Mouse (Mus musculus) natural killer cell, adult 2 months (primary cell): Measurements from ENCODE around the gene Sh3gl2.

Experiments
- DNase-seq, 2 experiments: peaks; one replicate each; pipeline ENCODE4 v3.0.0; 2022; ENCODE audit warnings: low spot score in 2 of 2

Gene Sh3gl2

DNA sequence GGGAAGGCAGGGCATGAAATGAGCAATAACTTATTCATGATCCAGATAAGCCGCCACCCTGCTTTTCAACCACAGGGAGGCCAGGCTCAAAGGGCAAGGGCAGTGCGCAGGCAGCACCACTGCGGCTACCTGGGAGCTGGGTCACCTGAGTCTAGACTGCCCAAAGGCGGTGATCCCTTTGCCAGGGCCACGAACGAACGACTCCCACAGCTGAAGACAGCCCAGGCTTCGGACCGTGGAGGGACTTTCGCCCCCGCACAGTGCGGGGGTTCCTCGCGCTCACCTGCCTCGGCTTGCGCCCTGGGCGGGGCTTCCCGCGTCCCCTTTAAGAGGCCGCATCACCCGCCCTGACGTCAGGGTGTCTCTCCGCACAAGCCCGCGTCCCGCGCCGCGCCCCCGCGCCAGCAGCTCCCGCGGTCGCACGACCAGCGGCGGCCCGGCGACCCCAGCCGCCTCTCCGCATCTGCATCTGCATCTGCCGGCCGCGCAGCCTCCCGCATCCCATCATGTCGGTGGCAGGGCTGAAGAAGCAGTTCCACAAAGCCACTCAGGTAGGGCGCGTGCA is at the start of gene Sh3gl2:
Gene Sh3gl2 (plus strand): TSS at position 56 of the 565 bp plus-strand sequence.
- no peak for DNase-seq

DNA sequence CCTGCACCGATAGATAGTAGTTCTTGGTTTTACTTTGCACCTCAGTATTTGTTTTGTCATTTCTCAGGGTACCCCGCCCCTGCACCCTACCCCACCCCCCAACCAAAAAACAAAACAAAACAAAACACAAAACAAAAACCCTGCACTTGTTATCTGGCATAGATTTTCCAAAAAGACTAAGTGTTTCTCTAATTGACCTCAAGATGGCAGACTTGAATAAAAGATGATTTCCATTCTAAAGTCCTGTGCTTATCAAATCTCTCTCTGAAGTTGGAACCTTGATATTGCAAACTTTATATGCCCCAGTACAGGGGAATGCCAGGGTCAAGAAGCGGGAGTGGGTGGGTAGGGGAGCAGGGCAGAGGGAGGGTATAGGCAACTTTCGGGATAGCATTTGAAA is 43.8 kb upstream of the Sh3gl2 start:
- no peak for DNase-seq

DNA sequence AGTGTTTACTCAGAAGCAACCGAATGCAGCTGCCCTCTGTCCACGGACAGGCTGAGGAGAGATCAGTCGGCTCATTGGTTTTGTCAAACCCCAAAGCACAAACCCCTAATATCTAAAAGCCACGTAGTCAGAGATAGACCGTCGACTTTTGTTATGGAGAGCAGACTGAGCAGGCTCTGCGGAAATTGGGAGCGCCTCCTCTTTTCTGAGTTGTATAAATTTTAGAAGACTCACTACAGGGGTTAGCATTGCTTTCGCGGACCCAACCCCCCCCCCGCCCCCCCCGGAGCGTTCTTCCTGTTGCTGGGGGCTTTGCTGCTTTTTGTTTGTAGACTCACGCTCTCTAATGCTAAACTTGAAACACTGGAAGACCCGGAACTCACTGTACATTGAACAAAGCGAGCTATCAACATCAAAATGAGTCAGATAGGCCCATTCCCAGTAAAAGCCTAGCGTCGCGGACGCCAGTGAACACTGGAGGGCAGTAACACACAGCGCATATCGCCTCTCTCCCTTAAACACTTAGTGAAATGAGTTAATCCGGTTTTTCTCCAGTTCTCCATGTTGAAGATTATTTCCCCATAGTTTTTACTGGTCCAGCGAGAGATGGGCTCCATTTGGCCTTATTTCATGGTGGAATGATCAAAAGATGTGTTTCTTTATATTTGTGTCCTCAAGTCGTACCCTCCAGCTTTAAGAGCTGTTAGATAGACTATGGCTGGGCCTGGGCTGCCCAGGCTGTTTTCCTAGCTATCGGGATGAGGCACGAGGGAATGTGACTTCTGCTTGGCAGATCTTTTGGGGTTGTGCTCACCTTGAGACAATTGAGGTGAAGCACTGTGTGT is 42.2 kb upstream of the Sh3gl2 start:
- DNase-seq, result no peak

DNA sequence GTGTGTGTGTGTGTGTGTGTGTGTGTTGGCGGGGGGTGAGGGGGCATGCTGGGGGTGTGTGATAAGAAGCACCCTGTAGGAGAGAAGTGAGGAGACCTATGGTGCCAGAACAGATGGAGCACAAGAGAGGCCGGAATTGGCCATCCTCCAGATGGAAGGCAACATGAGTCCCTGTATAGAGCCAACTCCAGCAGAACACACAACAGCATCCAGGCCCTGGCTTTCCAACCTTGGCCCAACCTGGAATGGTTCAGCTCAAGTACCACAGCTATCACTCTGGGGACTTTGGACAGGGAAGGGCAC is 41.7 kb upstream of the Sh3gl2 start:
- DNase-seq, result no peak

DNA sequence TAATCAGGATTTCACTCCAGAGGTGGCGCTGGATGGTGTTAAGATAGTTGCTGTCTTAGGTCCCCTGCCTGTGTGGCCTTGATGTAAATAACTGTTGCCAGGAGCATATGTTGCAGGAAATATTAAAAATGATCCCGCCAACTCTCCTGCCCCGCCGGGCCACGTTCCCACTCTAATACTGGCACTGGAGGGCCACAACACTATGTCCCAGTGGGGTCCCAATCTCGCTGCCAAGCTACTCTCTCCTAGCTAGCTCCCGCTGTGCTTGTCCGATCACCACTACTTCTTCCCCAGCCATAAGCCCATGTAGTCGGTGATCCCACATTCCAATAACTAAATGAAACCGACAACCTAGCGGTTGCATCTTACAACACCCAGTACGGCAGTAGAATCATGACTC is 36.9 kb upstream of the Sh3gl2 start:
- no peak for DNase-seq

DNA sequence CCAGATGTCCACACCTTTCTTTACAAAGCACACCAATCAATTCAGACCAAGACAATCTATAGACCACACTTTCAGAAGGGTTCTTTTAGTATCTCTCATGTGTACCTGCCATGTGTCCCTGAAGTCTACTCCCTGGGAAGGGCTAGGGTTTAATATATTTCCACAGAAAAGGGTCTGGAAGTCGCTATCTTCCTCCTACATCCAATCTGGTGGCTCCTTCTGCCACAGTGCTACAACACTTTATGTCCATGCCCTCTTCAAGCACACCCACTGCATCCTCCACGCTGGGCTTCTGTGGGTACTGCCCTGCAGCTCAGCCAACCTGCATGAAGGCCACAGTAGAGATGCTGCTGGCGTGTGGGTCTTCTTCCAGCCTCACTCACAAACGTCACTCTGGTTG is 29.5 kb upstream of the Sh3gl2 start:
- no peak for DNase-seq

DNA sequence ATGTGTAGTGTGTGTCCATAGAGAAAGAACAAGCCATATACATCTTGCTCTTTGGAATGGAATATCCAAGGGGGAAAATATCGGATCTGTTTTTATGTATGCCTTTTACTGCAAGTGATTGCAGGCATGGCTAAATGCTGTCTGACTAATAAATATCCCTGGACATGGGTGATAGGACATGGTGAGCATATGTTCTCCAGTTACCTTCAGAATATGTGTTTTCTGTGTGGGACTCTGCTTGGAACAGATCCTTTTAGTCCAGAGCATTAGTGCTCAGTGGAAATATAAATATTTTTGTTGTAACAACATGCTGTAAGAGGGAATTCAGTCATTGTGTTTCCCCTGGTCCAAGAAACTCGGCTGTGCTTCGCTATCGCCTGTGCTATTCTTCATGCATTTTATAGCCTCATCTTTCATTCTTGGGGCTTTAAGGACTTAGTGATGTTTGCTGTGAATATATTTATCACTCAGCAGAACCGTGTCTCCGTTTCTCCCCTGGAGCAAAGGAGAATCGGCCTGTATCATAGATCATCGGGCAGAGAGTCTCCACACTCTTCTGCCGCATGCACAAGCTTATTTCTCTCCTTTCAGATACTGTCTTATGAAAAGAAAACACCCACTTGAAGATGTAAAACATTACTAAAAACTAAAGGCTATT is 26.4 kb upstream of the Sh3gl2 start:
- no peak for DNase-seq

DNA sequence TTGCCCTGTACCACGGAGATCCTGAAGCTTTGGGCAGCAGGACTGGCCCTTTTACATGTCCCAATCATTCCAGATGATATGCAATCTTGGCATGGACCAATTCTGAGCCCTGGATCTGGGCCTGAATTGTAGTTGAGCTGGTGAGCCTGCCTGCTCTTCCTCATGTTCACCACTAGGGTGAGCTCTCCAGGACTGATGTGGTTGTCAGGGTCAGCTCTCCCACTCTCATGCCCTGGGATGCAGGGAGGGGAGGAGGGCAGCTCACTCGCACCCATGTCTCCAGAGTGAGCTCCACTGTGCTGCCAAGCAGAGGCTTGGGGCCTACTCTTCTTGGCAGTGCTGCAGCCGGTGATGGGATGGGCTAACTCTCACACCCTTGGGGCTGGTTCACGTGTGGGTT is 18.9 kb upstream of the Sh3gl2 start:
- DNase-seq, result no peak

DNA sequence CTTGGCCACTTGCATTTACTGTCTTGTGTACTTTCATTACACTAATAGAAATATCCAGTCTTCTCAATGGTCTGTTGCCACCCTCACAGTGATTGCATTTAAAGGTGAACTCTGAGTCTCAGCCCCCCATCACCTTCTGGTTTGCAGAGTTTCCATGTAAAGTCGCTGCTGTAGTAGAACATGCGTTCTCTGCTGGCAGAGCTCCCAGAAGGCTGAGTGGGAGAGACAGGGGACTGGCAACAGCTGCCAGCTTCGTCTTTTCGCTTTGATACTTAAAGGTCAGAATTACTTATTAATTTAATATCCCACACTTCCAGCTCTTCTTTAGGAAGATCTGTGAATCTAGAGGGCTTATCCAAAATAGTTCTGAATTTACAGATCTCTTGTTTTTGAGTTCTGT is 8.7 kb upstream of the Sh3gl2 start:
- DNase-seq, result no peak

DNA sequence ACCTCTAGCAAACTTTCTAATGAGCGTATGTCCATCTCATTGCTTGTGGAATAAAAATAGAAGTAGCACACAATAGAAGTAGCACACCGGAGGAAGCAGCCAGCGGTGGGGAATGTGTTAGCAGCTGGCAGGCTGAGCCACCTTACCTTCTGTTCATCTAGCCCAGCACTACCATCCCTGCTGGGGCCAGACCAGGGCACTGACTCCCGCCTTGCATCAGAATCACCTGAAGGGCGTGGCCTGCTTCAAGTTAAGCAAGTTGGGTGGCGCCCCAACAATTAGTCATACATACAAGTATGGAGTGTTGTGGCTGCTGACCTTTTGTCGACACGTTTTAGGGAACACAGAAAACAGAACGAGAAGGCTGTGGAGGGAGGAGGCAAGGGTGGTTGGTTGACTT is 6.5 kb upstream of the Sh3gl2 start:
- no peak for DNase-seq

DNA sequence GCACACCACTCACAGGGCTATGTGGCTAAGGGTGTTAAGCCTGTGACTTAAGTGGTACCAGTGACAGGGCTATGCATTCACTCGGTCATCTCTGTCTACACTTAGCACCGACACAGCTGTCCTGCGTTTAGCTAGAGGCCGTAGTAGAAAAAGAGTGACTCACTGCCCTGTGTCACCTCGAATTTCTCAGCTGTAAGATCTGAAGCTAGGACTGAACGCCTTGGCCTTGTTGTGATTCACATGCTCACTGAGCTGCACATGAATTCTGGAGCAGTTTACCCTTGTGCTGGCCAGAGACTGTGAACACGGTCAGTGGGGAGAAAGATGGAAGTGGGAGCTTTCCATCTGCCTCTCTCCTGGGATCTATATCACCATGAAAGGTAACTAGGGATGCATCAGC is 2.3 kb upstream of the Sh3gl2 start:
- DNase-seq, result no peak

DNA sequence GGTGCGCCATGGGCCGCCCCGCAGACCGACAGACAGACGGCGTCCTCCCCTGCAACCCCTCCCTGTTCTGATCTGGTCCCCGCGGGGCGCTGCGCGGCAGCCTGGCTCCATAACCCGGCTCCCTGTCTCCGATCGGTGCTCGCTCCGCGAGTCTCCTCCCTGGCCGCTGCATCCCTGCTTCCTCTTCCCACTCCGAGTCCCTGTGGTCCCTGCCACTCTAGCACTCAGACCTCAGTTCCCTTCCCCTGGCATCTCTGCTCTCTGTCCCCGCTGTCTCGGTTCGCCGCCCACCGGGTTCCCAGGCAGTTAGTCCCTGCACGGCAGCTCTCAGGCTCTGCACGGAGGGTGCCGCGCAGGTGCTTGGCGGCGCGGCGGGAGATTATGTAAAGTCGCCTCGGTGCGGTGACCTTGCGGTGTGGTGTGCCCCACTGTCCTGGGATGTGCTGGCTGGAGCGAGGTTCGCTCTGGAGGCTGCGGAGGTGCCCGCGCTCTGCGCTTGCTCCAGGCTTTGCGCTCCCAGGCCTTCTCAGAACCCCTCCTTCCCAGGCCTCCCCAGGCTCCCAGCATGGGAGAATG is 798 bp downstream of the Sh3gl2 start:
- DNase-seq, result no peak

DNA sequence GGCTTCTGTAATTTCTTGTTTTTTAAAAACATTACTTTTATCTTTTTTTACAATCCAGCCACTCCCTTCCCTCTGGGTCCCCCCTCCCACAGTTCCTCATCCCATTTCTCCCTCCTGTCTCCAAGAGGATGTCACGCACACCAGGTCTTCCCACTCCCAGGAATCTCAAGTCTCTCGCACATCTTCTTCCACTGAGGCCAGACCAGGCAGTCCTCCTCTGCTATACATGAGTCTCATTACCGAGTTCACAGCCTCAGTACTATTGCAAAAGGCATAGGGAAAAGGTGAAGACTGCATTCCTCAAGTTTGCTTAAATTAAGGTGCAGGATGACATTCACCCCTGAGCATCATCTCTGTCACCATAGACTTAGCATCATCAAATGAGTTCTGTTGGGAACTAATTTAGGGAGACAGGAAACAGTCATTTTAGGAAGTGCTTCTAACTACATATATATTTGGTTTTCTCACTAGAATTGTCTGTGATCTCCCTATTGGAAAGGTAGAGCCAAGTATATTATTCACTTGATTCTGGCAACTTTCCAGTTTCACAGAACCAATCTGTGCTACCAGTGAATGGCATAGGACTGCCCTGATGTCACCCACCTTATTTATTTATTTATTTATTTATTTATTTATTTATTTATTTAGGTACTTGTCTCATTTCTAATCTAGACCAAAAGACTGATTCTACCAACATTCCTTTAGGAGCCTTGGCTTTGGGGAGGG is 1.9 kb downstream of the Sh3gl2 start:
- no peak for DNase-seq

DNA sequence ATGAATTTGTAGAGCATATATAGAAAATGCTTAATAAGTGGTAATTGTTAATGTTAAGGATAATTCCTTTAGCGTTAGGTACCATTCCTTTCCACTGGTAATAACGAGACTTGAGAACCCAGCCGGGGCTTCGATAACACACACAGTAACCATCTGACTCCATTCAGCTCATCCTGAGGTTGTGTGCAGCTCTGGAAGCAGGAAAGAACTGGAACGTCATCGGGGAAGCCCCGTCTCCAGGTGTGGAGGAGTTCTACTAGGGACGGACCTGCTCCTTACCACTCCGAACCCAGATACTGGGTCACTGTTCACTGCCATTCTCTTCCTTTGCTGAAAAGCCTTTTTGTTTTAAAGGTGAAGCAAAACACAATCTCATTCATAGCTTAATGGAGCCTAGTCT is 2.6 kb downstream of the Sh3gl2 start:
- no peak for DNase-seq

DNA sequence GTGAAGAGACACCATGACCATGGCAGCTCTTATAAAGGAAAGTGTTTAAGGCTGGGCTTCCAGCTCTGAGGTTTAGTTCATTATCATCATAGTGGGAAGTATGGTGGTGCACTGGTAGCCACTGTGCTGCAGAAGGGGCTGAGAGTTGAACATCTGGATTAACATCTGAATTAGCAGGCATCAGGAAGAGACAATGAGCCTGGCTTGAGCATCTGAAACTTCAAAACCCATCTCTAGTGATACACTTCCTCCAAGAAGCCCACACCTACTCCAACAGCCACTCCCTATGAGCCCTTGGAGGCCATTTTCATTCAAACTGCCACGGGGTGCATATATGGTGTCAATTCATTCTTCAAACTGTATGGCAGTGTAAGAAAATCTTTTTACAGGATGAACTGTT is 3.6 kb downstream of the Sh3gl2 start:
- no peak for DNase-seq

DNA sequence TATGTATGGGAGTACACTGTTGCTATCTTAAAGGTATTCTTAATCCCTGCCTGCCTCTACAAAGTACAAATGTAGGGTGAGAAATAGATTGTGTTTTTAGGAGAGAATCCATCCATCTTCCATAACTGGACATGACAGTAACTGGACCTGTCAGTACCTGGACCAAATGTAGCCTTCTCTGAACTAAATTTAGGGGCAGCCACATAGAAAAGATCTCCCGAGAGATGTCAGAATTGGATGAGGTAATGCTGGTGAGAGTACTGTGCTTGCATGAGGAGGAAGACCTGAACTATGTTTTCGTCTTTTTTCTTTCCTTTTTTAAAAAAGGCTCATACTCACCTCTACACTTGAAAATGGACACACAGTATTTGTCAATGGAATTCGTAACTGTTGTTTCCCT is 6.0 kb downstream of the Sh3gl2 start:
- no peak for DNase-seq

DNA sequence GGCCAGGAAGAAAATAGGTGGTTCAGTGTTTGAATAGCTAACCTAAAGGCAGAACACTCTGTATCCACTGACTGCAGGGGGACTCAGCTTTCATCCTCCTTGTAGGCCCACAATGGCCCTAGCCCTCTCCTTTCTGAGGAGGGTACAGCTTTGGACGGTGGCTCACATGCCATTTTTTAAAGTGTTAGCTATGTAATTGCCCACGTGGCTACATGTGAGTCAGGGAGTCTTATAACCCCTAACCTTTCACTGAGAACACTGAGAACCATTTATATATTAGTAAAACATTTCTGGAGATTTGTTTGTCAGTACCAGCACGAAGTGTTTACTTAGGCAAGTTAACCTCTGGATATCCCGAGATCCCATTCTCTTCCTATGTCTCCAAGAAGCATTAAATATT is 12.1 kb downstream of the Sh3gl2 start:
- DNase-seq, result no peak

DNA sequence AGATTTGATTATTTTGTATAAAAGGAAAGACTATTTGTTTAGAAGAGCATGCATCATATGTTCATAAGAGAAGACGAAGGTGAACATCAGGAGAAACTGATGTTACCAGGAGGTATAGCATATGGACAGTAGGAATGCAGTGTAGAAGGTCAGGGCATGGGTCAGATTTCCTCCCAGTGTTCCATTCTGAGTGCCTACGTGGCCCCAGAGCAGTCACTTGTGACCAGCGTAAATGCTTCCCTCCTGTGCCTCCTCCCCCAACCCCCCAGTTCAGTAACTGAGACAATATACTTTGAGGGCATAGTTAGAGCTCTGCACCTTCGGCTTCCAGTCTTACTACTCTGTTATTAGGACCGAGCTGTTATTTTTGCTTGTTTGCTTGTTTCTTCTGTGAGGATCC is 17.8 kb downstream of the Sh3gl2 start:
- no peak for DNase-seq

DNA sequence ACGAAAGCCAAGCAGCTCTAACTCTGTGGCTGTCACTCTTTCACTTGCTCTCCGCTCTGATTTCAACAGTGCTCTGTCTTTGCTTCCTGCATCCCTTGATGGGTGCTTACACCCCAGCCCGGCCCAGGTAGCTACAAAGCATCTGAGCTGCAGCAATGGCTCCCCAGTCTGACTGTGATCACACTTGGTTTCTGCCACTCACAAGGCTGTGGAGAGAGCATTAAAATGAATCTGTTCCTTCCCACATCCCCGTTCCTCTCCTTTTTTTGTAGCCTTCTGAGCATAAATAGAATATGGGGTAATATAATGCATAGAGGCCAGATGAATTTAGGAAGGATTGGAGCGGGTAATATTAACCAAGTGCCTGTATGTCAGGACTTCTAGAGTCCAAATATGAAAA is 21.8 kb downstream of the Sh3gl2 start:
- no peak for DNase-seq

DNA sequence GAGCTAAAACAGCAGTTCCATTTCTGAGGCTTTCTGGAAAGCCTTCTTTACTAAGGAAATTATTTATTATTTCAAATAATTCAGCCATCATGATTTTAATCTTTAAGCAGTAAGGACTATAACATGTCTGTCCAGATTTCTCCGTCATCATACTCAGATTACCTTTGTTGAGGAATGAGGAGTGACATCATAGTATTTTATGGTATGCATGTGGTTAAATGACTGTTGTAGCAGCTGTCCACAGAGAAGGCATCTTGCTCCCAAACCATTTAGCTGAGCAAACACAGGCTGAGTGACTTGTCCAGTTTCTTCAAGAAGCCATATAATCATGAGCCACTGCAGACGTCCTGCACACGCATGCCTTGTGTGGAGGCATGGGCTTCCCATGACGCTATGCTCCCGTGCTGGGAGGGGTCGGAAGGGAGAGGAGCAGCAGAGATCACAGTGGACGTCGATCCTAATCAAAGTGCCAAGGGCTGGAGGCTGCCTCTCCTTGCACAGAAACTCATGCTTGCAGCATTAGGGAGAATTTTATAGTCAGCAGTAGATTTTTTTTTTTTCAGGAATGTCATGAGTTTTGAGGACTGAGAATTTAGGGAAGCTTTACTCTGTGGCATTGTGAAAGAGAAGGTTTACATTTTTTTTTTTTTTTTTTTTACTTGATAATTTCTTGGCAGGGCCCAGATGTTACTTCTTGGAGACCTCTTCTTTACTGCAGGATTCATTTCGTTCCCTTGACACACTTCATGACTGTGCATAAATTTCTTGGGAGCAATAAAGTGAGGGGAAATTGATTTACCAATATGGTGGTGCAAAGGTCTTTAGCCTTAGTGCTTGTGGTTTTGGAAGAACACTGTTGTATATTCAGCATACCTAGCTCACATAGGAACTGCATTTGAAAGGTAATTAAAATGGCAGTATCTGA is 23.0 kb downstream of the Sh3gl2 start:
- no peak for DNase-seq

DNA sequence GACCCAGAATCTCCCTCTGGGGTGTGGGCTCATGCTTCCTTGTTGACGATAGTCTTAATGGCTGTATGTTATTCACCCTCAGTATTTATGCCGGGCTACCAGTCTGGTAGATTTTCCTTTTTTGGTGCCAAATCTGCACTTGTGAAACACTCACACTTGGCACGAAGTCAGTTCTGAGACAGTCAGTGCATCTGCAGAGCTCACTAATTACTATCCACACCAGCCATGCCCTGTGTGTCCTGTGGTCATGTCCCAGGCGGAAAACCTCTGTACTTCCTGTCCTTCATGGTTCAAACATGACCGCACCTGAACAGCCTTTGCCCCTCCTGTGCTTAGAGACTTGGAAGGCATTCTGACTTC is 23.6 kb downstream of the Sh3gl2 start:
- no peak for DNase-seq
